In the genomic region with DNA sequence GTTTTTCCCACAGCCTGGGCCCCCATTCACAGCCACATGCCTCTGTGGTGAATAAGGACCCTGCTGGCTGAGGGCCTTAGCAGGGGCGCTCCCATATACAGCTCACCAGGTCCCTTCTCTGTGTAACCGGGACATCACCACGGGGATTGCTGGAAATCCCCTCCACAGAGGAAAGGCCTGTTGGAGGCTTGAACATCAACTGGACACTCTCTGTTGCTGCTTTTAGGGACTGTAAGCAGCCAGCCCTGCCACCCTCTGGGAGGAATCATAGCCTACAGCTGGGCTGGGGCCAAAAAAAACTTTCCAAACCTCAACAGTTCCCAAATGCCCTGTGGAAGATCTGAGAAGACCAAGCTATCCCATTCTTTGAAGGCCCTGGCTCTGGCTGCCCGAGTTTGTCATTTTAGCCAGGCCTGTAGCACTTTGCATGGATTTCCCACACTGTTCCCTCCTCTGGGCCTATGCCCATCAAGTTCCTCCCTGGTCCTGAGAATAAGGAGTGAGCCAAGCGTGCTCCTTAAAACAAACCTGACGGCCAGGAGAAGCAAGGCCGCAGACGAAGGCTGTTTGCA, we compare ENCODE assay signal across 10 mouse cellular contexts. TPM values are rescaled to one million over a fixed set of nuclear protein-coding genes. Genes with fewer than 3 reads are reported as not detected.
DNase-seq lines count a peak whose midpoint lies in the region; ATAC-seq and TF ChIP-seq lines count a peak whose summit lies in the region.
"Had no signal": no experiment of that assay in that cellular context is flagged by ENCODE, and none has a peak within 500 bp of the region (broad histone marks: within the 10 kb centered on the region; RNA-seq: fewer than 3 reads in every experiment).

No protein-coding gene starts in this region.

- H3K27ac ChIP-seq in kidney, adult 2 months (ENCODE audit: insufficient read depth, low read depth, low read length): 0 out of 2 replicates have a peak overlapping the region, but pooled peaks have one; percentile 9
- peak overlapping the region; percentile 60; the same call in 1 of the 2 replicates for H3K27ac ChIP-seq in embryonic facial prominence, embryonic 15.5 days (replicated peaks)
- peak overlapping the region; percentile 39; the same call in 1 of the 2 replicates for H3K27ac ChIP-seq in kidney, embryonic 16.5 days (ENCODE audit: low read length)
- H3K27ac ChIP-seq: forebrain, embryonic 12.5 days had no signal

- peak; percentile 61 for ATAC-seq in embryonic facial prominence, embryonic 15.5 days (ENCODE audit: insufficient number of reproducible peaks, low FRiP score, low TSS enrichment, low read depth)
- peak; percentile 31; the same call in 1 of the 2 replicates for ATAC-seq in kidney, embryonic 16.5 days (ENCODE audit: low FRiP score, low TSS enrichment)
- no peak for ATAC-seq in granulocyte monocyte progenitor cell, adult 5-6 weeks (replicated peaks; ENCODE audit: poor library complexity, severe bottlenecking)

- no peak for TF ChIP-seq POLR2A in kidney, adult 2 months (IDR thresholded peaks at IDR 0.05; ENCODE audit: low read depth, low read length)

- no peaks in the 10 kb centered on the region for H3K27me3 ChIP-seq in kidney, adult 2 months (replicated peaks; ENCODE audit: control insufficient read depth, insufficient read depth, low read length)
- H3K27me3 ChIP-seq in embryonic facial prominence, embryonic 15.5 days: no peaks in the 10 kb centered on the region
- no peaks in the 10 kb centered on the region for H3K27me3 ChIP-seq in kidney, embryonic 16.5 days (ENCODE audit: insufficient read depth, low read length)
- H3K27me3 ChIP-seq: forebrain, embryonic 12.5 days had no signal

- H3K4me3 ChIP-seq in kidney, adult 2 months (ENCODE audit: insufficient read depth, low read depth, low read length): no peak overlapping the region
- no peak overlapping the region for H3K4me3 ChIP-seq in embryonic facial prominence, embryonic 15.5 days (replicated peaks)
- no peak overlapping the region for H3K4me3 ChIP-seq in kidney, embryonic 16.5 days (ENCODE audit: low read length)
- H3K4me3 ChIP-seq: forebrain, embryonic 12.5 days had no signal

- H3K4me1 ChIP-seq in kidney, adult 2 months (ENCODE audit: control insufficient read depth, insufficient read depth, low read length): no peaks in the 10 kb centered on the region
- H3K4me1 ChIP-seq in embryonic facial prominence, embryonic 15.5 days: peaks cover 13% of the 10 kb centered on the region; the same call in 1 of the 2 replicates
- peaks cover 16% of the 10 kb centered on the region; the same call in 1 of the 2 replicates for H3K4me1 ChIP-seq in kidney, embryonic 16.5 days (ENCODE audit: insufficient read depth, low read length)
- H3K4me1 ChIP-seq: forebrain, embryonic 12.5 days had no signal

- H3K36me3 ChIP-seq in kidney, adult 2 months (ENCODE audit: control insufficient read depth, insufficient read depth, low read length): no peaks in the 10 kb centered on the region
- H3K36me3 ChIP-seq in embryonic facial prominence, embryonic 15.5 days: no peaks in the 10 kb centered on the region
- H3K36me3 ChIP-seq in kidney, embryonic 16.5 days (ENCODE audit: insufficient read depth, low read length): no peaks in the 10 kb centered on the region
- H3K36me3 ChIP-seq: forebrain, embryonic 12.5 days had no signal

- peak; percentile 33 for DNase-seq in kidney, adult 2 months
- no peak for DNase-seq in kidney, adult 11 months
- peak; percentile 30 for DNase-seq in skeletal muscle tissue, adult 2 months (ENCODE audit: low read depth, low spot score)
- DNase-seq in natural killer cell, adult 2 months (ENCODE audit: low spot score in 2 of 2): no peak
- no peak for DNase-seq in spleen, postnatal 14 days (ENCODE audit: low spot score in 2 of 2)
- DNase-seq: cerebellum, adult 9-11 months had no signal

- 76% methylated on average over 8 of the region's 8 CpGs for WGBS in kidney, adult 2 months
- WGBS in embryonic facial prominence, embryonic 15.5 days: 74% methylated on average over 8 of the region's 8 CpGs
- 79% methylated on average over 8 of the region's 8 CpGs for WGBS in kidney, embryonic 16.5 days

- H3K9me3 ChIP-seq in embryonic facial prominence, embryonic 15.5 days (replicated peaks): no peaks in the 10 kb centered on the region
- no peaks in the 10 kb centered on the region for H3K9me3 ChIP-seq in kidney, embryonic 16.5 days (ENCODE audit: low read length)
- H3K9me3 ChIP-seq: forebrain, embryonic 12.5 days had no signal

- no peak for TF ChIP-seq CTCF in kidney, adult 2 months (conservative IDR thresholded peaks at IDR 0.05; ENCODE audit: insufficient read depth, insufficient read length, low read depth, low read length)

- H3K4me2 ChIP-seq in embryonic facial prominence, embryonic 15.5 days (replicated peaks): no peak overlapping the region
- H3K4me2 ChIP-seq in kidney, embryonic 16.5 days (replicated peaks; ENCODE audit: low read depth, low read length): no peak overlapping the region
- H3K4me2 ChIP-seq: forebrain, embryonic 12.5 days had no signal

- H3K9ac ChIP-seq in embryonic facial prominence, embryonic 15.5 days: no peak overlapping the region
- no peak overlapping the region for H3K9ac ChIP-seq in kidney, embryonic 16.5 days (replicated peaks; ENCODE audit: low read length)
- H3K9ac ChIP-seq: forebrain, embryonic 12.5 days had no signal

RNA-seq across cellular contexts. Expression of gene Myof, which starts 38.5 kb away (rescaled TPM):
- polyA plus RNA-seq in kidney, adult 2 months (2012; rRNA removed): 24.2 and 27.5 TPM in 2 replicates
- 16.2 and 17.4 TPM in 2 replicates for polyA plus RNA-seq in embryonic facial prominence, embryonic 15.5 days (2015; fragmentation: Nextera tagmentation; extraction: Ambion mirVana)
- polyA plus RNA-seq in kidney, embryonic 16.5 days (2015; fragmentation: Nextera tagmentation; extraction: Ambion mirVana): 20.9 and 21.0 TPM in 2 replicates
- 2.3 and 6.7 TPM in 2 replicates for total RNA-seq in granulocyte monocyte progenitor cell, adult 5-6 weeks (2014; fragmentation: Nextera tagmentation)
- total RNA-seq in granulocyte monocyte progenitor cell, adult 5-6 weeks (2017): 1.0 and 1.1 TPM in 2 replicates

RNA-seq across cellular contexts. Expression of gene Cep55, which starts 49.9 kb away (rescaled TPM):
- 0.14 and 0.15 TPM in 2 replicates for polyA plus RNA-seq in kidney, adult 2 months (2012; rRNA removed)
- polyA plus RNA-seq in embryonic facial prominence, embryonic 15.5 days (2015; fragmentation: Nextera tagmentation; extraction: Ambion mirVana): 17.6 and 18.1 TPM in 2 replicates
- 28.2 and 30.3 TPM in 2 replicates for polyA plus RNA-seq in kidney, embryonic 16.5 days (2015; fragmentation: Nextera tagmentation; extraction: Ambion mirVana)
- total RNA-seq in granulocyte monocyte progenitor cell, adult 5-6 weeks (2014; fragmentation: Nextera tagmentation): 16.1 and 21.4 TPM in 2 replicates
- 57.7 and 60.0 TPM in 2 replicates for total RNA-seq in granulocyte monocyte progenitor cell, adult 5-6 weeks (2017)

Comparison
In these comparisons a context has a peak if more than half of its experiments do, and no peak if none do; other contexts are left out.
1. DNase-seq: peak in kidney, adult 2 months (single experiment) and skeletal muscle tissue, adult 2 months (single experiment); none in kidney, adult 11 months (single experiment), natural killer cell, adult 2 months (0 of 2) and spleen, postnatal 14 days (0 of 2).
2. RNA of gene Cep55, which starts 49.9 kb away (polyA plus RNA-seq): 28.2 to 30.3 TPM in kidney, embryonic 16.5 days and 17.6 to 18.1 TPM in embryonic facial prominence, embryonic 15.5 days; 0.14 to 0.15 TPM in kidney, adult 2 months; every median in the first group is over 10 times any median in the second.
3. H3K27ac ChIP-seq: peak in every context shown above with its lines; median percentile 60 in embryonic facial prominence, embryonic 15.5 days; 39 in kidney, embryonic 16.5 days; 9 in kidney, adult 2 months.